Mouse (Mus musculus) adrenal gland, postnatal 36 days (tissue): ENCODE results near the gene Fam24a. TPM values are rescaled to one million over a fixed set of nuclear protein-coding genes. Genes with fewer than 3 reads are reported as not detected.

ENCODE experiments used
- DNase-seq, 2 experiments: peaks; one replicate each; pipeline ENCODE4 v3.0.0; 2021; ENCODE audit warnings: mixed read lengths in 1 of 2
- long read RNA-seq, 2 experiments: library from polyadenylated mRNA; stranded (forward); transcript quantifications; one replicate each; pipeline ENCODE4 v2.0.0; 2021; ENCODE audit warnings: borderline sequencing depth in 2 of 2
- total RNA-seq, 2 experiments: library from RNA; stranded (reverse); gene quantifications; 2 replicates each; pipeline ENCODE4 v1.2.3; 2021

The Fam24a gene
- total RNA-seq: not detected
- long read RNA-seq, experiment 1: 0 reads
- long read RNA-seq, experiment 2: 0 reads

GRCm38 (mm10) chr7:131333564-131333963 is at the start of gene Fam24a:
TSS of gene Fam24a (plus strand) at chr7:131333864.
- no peak for DNase-seq

DNA sequence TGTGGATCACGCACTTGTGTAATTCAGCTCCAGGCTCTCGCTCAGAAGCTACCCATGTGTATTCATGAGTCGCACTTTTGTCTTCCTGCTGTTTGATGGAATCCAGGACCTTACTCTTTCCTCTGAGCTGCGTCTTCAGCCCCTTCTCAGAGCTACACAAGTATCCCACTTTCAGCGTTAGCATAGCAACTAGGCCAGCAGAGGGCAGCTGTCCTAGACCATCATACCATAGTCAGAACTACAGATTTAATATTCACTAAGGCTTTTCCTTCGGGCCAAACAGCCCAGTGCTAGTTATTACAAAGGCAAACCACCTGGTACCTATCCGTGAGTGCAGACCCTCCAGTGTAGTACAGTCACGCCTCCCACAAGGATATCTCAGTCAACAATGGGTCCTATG is 36.5 kb upstream of the Fam24a start:
- DNase-seq: no peak

DNA sequence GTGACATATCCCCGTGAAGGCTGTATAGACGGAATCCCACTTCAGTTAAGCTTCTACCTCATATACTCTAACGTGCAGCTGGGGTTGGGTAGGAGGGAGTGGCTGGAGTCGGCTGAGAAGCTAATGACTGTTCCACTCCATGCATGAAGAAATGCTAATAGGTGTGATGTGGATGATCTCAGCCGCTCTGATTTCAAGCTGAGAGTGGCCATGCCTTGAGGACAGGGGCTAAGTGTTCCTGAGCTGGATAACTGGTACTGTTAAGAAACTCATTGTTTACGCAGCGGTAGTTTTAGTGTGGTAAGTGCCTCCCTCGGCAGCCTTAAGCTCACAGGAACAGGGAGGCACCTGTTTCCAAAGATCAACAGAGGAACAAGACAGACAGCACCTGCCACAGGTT is 30.3 kb upstream of the Fam24a start:
- DNase-seq: no peak

DNA sequence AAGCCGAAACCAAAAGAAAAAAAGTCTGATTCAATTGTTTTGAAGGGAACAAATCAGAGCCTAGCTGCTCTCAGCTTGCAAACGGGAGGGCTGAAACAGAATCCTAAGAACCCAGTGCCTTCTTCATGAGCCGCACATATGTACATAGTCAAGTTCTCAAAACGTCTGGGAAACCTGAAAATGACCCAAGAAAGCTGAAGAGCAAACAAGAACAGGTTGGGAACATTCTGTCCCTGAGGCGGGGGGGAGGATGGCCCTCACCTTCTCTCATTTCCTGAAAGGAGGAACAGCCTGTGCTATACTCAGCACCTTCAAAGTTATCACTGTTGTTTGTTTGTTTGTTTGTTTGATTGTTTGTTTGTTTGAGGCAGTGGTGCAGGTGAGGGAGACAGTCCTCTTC is 26.9 kb upstream of the Fam24a start:
- DNase-seq: no peak

DNA sequence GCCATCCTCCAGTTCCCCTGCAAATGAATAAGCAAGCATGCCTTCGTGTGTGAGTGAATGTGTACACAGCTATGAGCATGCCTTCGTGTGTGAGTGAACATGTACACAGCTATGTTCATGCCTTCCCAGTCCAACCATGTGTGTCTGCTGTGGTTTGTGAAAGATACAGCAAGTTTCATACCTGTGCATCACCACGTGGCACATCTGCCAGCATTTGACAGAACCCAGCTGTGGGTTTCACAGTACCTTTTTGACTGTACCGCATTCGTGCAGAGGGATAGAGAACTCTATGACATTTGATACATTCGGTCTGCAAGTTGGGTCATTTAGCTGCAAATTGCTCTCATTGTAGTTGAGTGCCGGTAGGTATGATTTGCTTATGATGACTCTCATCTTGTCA is 19.2 kb upstream of the Fam24a start:
- DNase-seq: no peak

GRCm38 (mm10) chr7:131317587-131317986 is 16.1 kb upstream of the Fam24a start:
- DNase-seq: no peak

DNA sequence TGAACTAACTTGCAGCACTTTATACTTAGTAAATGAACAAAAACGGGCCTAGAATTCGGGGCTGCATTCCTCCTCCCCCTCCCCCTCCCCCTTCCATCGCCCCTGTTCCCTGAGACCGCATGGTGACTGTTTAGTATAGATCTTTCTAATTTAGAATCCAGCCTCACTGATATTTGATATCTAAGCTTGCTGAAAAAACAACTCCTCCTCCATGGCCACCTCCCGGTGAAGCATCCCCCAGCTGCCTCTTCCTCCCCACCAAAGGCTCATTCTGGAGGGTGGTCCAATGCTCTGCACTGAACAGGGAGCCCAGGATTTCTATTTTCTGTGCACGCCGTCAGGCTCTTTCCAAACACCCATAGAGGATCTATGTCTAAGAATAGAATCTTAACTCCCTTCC is 15.3 kb upstream of the Fam24a start:
- no peak for DNase-seq

- DNase-seq: no peak
These were observed 11.5 kb upstream of the Fam24a start, which contains the start of gene Cuzd1 for GRCm38 (mm10) chr7:131322192-131322591. TSS of gene Cuzd1 (minus strand) at chr7:131322292.

DNA sequence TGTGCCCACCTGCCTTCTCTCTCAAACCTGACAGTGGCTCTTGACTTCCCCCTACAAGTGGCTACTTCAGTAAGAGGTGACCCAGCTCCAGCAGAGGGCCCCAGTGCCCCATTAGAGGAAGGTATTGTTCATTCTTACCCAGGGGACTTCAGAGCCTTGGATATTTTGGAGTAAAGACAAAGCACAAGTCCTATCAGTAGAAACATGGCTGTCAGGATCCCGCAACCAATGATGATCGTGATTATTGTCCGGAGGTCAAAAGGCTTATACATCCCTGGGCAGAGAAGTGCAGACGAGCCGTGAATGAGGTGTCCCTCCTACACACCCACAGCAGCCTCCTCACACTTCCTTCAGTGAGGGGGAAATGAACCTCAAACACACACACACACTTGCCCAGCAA is 6.6 kb upstream of the Fam24a start:
- no peak for DNase-seq

GRCm38 (mm10) chr7:131329416-131329815 is 4.2 kb upstream of the Fam24a start, which contains the start of gene Fam24b:
TSS of gene Fam24b (minus strand) at chr7:131329516.
- DNase-seq: no peak

GRCm38 (mm10) chr7:131331688-131332087 is 2.0 kb upstream of the Fam24a start:
- DNase-seq: no peak

- DNase-seq: no peak
These were observed 3.9 kb downstream of the Fam24a start for GRCm38 (mm10) chr7:131337502-131338068.

DNA sequence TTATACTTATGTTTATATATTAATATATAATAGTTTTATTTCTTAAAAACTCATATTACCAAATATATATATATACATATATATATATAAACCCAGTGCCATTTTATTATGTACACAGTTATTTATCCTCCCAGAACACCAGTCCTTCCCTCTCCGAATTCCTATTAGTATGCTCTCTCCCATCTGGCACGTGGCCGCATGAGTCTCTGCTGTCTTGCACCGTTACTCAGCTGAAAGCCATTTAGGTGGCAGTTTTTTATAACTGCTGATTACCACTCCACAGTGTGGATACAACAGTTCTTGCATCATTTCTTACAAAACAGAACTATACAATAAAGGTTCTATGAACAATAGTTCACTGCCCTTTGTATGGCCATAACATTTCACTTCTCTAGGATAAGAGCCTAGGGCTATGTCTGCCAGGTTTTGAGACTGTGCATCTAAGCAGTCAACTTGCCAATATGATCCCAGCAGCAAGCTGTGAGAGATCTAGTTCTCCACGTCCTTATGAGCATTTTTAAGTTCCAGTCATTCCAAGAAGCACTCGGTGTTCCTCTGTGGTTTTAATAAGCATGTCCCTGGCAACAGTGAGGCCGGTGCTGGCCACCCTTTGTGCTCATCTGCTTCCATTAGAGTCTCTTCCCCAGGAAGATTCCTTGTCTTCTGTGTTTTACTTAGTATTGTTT is 12.3 kb downstream of the Fam24a start:
- DNase-seq: no peak

DNA sequence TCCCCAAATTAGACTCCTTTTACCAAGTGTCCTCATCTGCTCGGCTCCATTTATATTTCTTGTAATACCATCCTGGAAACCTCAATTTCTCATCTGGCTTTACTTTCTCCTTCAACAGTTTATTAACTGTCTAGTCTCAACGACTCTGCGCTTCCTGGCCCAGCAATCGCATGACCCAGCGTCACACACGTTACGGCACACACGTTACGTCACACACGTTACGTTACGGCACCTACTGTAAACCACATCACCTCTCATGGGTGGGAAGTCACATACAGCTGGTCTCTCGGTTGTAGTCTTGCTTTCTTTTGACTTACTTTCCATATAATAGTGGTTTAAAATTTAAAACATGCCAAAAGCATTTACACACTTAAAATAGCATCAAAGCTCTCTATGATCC is 22.4 kb downstream of the Fam24a start:
- DNase-seq: no peak

DNA sequence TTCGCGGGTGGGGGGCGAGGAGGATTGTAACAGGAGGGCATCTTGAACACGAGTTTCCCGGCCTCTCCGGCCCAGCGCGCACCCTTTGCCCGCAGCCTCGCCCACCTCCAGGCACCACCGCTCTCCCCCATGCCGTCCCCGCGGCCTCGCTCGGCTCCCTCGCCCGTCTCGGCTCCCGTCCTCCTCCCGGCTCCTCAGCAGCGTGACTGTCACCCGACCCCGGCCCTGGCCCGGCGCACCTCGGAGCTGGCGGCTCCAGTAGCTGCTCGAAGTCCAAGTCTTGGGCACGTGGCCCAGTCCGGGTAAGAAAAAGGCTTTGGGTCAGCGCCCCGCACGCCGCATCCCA is 28.6 kb downstream of the Fam24a start:
- no peak for DNase-seq

- peak; percentile 96 for DNase-seq
These were observed 29.1 kb downstream of the Fam24a start, which contains the start of gene 2310057M21Rik for GRCm38 (mm10) chr7:131362615-131363300. TSS of gene 2310057M21Rik (minus strand) at chr7:131362759.

DNA sequence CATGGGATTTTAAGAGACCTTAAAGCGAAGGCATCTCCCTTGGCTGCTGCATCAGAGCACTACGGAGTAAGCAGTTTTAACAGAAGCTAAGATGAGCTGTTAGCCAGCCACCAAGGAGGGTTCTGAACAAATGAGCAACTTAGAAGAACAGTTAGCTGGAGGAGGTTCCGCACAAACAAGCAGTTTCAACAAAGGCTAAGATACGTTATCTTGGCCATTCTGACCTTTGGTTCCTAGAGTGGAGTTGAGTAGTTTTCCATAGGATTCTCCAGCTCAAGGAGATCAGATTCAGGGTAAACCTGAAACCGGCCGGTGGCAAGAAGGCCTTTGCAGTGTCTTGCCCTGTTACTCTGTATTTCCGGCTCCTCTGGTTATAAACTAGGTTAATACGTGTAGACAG is 30.5 kb downstream of the Fam24a start:
- DNase-seq: no peak

GRCm38 (mm10) chr7:131370648-131371469 is 37.2 kb downstream of the Fam24a start, which contains the start of gene Pstk:
TSS of gene Pstk (plus strand) at chr7:131371141.
- peak; percentile 93 to 94 for DNase-seq

- DNase-seq: no peak
These were observed 37.8 kb downstream of the Fam24a start for GRCm38 (mm10) chr7:131371470-131371860.

DNA sequence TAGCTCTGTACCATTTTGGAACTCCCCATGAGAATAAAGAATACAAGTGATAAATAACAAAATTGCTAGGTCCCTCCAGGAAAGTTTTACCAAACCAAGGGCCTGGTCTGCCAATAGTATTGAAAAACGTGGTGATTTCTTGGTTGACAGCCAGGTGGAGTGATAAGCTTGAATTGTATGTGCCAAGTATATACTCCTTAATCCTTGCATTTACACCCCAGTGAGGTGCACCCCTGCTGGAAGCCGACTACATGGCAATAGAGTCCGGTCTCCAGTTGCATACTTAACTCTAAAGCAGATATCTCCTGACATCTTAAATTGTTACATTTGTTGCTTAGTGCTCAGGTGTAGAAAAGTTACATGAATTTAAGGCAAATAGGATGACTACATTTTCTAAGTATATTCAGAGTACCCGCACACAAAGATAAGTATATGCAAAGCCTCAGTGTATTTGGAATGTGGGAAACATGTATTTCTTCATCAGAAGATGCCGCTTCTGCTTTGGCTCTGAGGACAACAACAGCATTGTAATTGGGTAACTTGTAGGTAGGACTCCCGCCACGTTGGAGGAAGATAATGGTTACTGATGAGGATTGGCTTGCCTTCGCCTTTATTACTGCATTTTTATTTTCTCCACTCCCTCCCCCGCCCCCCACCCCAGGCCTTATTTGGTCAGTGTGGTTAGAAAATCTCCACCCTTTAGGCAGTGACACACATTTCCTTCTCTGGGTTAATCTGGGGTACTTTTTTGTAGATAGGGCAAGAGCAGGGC is 38.4 kb downstream of the Fam24a start:
- DNase-seq: no peak
